Mouse (Mus musculus): ENCODE measurements around the gene Ppp6r2.

DNA sequence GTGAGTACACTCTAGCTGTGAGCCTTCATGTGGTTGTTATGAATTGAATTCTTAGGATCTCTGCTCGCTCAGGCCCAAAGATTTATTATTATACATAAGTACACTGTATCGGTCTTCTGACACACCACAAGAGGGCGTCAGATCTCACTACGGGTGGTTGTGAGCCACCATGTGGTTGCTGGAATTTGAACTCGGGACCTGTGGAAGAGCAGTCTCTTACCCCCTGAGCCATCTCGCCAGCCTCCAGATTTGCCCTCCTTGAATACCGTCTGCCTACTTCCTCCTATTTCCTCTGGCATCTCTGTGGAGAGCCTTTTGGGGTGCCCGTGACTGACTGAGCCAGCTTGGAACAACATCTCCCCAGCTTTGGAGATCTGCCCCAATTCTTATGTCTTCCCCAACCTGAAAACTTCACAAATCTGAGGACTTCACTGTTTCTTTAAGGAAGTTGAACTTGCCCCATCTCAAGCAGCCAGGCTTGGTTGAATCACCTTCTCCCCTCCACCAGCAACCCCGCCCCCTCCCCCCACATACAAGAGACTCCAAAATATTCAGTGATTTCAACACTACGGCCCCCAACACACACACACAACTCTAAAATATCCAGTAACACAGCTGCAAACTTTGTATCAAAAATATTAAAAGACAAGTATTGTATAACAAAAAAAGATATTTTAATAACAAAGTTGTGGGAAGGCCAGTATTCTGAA, 29.6 kb upstream of the Ppp6r2 start:
- TF ChIP-seq CTCF (IDR thresholded peaks at IDR 0.05; ENCODE audit: control insufficient read depth, insufficient read depth, insufficient read length) (no peak), MAX (IDR thresholded peaks at IDR 0.05) (no peak), MYOG (IDR thresholded peaks at IDR 0.05; ENCODE audit: control insufficient read depth, extremely low read depth, insufficient read length) (no peak)

Data from C2C12 (cell line).